Mouse (Mus musculus): ENCODE measurements around the gene Sema6c. TPM values are rescaled to one million over a fixed set of nuclear protein-coding genes. Genes with fewer than 3 reads are reported as not detected.

Gene Sema6c
- polyA plus RNA-seq, 1 experiment from 2014 or later: 1.3 TPM

- H3K27me3 ChIP-seq (replicated peaks; ENCODE audit: insufficient read depth, low read length): no peaks in the 10 kb centered on the region
- no peaks in the 10 kb centered on the region for H3K9me3 ChIP-seq (ENCODE audit: low read length)
- no peak overlapping the region for H3K27ac ChIP-seq (ENCODE audit: low read length)
Observed at GRCm38 (mm10) chr3:95140289-95140595, 20.0 kb upstream of the Sema6c start.

DNA sequence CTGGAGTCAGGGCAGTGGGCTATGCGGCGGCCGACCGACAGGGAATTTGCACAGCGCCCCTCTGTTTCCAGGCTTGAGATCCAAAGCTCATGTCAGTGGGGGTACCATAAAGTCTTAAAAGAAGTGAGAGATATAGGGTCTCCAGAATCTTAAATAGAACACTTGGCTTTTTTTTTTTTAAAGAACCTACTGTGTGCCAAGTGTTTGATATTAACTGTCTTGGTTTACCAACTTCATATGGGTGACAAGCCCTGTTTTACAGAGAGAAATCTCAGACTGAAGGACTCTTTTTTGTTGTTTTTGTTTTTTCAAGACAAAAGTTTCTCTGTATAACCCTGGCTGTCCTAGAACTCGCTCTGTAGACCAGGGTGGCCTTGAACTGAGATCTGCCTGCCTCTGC, 19.5 kb upstream of the Sema6c start:
- Histone ChIP-seq H3K36me3 (ENCODE audit: insufficient read depth, low read length) (no peaks in the 10 kb centered on the region), H3K4me1 (ENCODE audit: insufficient read depth, low read depth, low read length) (no peaks in the 10 kb centered on the region), H3K9me3 (ENCODE audit: low read length) (no peaks in the 10 kb centered on the region), H3K27me3 (replicated peaks; ENCODE audit: insufficient read depth, low read length) (no peaks in the 10 kb centered on the region), H3K4me2 (replicated peaks; ENCODE audit: low read depth, low read length) (no peak overlapping the region), H3K9ac (replicated peaks; ENCODE audit: low read depth) (no peak overlapping the region), H3K27ac (ENCODE audit: low read length) (0 out of 2 replicates have a peak overlapping the region, but pooled peaks have one; percentile 14), H3K4me3 (ENCODE audit: low read depth, low read length) (no peak overlapping the region)
- DNase-seq (ENCODE audit: low spot score): no peak
- TF ChIP-seq EP300 (IDR thresholded peaks at IDR 0.05) (no peak), CTCF (IDR thresholded peaks at IDR 0.05) (no peak)
- no peak for ATAC-seq
- 96% methylated on average over 6 of the region's 6 CpGs for WGBS

More at GRCm38 (mm10) chr3:95140289-95140595, 20.0 kb upstream of the Sema6c start:
- Histone ChIP-seq H3K36me3 (ENCODE audit: insufficient read depth, low read length) (no peaks in the 10 kb centered on the region), H3K4me3 (ENCODE audit: low read depth, low read length) (no peak overlapping the region), H3K9ac (replicated peaks; ENCODE audit: low read depth) (no peak overlapping the region), H3K4me2 (replicated peaks; ENCODE audit: low read depth, low read length) (no peak overlapping the region), H3K4me1 (ENCODE audit: insufficient read depth, low read depth, low read length) (peaks cover 3% of the 10 kb centered on the region; the same call in 1 of the 2 replicates)
- no peak for DNase-seq (ENCODE audit: low spot score)
- peak; percentile 1; the same call in 1 of the 2 replicates for ATAC-seq
- TF ChIP-seq CTCF (IDR thresholded peaks at IDR 0.05) (no peak), EP300 (IDR thresholded peaks at IDR 0.05) (no peak)
- 64% methylated on average over 18 of the region's 18 CpGs for WGBS

DNA sequence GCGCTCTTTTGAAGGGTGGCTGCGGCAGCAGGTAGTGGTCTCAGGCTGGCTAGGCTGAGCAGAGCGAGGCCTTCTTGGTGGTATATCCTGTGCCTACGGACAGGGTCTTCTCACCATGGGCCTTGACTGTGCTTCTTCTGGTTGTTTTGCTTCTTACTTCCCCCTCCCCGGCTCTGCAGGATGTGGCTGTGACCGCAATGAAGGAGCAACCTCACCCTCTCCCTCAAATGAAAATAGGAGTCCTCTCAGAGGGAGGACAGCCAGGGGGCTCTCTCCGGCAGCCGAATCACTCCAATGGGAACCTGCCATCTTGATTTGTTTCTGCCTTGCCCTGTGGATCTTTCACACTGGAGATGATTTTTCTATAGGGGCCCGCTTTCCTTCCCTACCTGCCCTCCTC, 18.8 kb upstream of the Sema6c start:
- Histone ChIP-seq H3K4me3 (ENCODE audit: low read depth, low read length) (no peak overlapping the region), H3K27ac (ENCODE audit: low read length) (peak overlapping the region; percentile 14; the same call in 1 of the 2 replicates)
- ATAC-seq: no peak

GRCm38 (mm10) chr3:95141952-95142616, 18.2 kb upstream of the Sema6c start, which contains the start of gene Tnfaip8l2:
Gene Tnfaip8l2 (minus strand): TSS chr3:95142360.
- no peaks in the 10 kb centered on the region for H3K36me3 ChIP-seq (ENCODE audit: insufficient read depth, low read length)
- ATAC-seq (peak; percentile 50; the same call in 1 of the 2 replicates), DNase-seq (ENCODE audit: low spot score) (no peak)
- H3K9ac ChIP-seq (replicated peaks; ENCODE audit: low read depth): no peak within 1 kb of the TSS
- no peak for TF ChIP-seq CTCF (IDR thresholded peaks at IDR 0.05)
- TF ChIP-seq EP300 (IDR thresholded peaks at IDR 0.05): no peak
- H3K4me1 ChIP-seq (ENCODE audit: insufficient read depth, low read depth, low read length): no peaks in the 10 kb centered on the region
- no peak within 1 kb of the TSS for H3K4me3 ChIP-seq (ENCODE audit: low read depth, low read length)
- H3K9me3 ChIP-seq (ENCODE audit: low read length): no peaks in the 10 kb centered on the region
- no peaks in the 10 kb centered on the region for H3K27me3 ChIP-seq (replicated peaks; ENCODE audit: insufficient read depth, low read length)
- H3K27ac ChIP-seq (ENCODE audit: low read length): peak within 1 kb of the TSS; percentile 14; the same call in 1 of the 2 replicates
- WGBS: 75% methylated on average over 10 of the region's 10 CpGs
- no peak within 1 kb of the TSS for H3K4me2 ChIP-seq (replicated peaks; ENCODE audit: low read depth, low read length)

More for the DNA sequence above, 18.8 kb upstream of the Sema6c start:
- no peaks in the 10 kb centered on the region for H3K36me3 ChIP-seq (ENCODE audit: insufficient read depth, low read length)
- TF ChIP-seq CTCF (IDR thresholded peaks at IDR 0.05): no peak
- no peak overlapping the region for H3K4me2 ChIP-seq (replicated peaks; ENCODE audit: low read depth, low read length)
- H3K27me3 ChIP-seq (replicated peaks; ENCODE audit: insufficient read depth, low read length): no peaks in the 10 kb centered on the region
- no peak for DNase-seq (ENCODE audit: low spot score)
- no peak overlapping the region for H3K9ac ChIP-seq (replicated peaks; ENCODE audit: low read depth)
- H3K9me3 ChIP-seq (ENCODE audit: low read length): no peaks in the 10 kb centered on the region
- WGBS: 78% methylated on average over 9 of the region's 9 CpGs
- H3K4me1 ChIP-seq (ENCODE audit: insufficient read depth, low read depth, low read length): no peaks in the 10 kb centered on the region

DNA sequence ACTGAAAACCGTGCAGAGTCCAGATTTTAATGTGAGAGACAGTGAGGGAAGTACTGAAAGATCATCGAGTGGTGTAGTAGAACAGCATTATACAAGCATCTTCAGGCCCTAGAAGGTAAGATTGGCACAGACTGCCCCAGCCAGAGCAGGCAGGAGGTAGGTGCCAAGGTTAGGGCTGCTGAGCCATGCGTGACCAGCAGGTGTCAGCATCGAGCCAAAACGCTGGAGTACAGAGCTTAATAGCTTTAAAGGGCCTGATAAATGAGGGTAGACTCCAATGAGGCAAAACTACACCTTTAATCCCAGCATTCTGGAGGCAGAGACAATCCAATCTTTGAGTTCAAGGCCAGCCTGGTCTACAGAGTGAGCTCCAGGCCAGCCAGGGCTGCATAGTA, 17.6 kb upstream of the Sema6c start:
- H3K4me3 ChIP-seq (ENCODE audit: low read depth, low read length): no peak overlapping the region
- DNase-seq (ENCODE audit: low spot score): peak; percentile 75
- whole genome bisulfite sequencing: 10% methylated on average over 5 of the region's 5 CpGs
- no peaks in the 10 kb centered on the region for H3K36me3 ChIP-seq (ENCODE audit: insufficient read depth, low read length)
- H3K27me3 ChIP-seq (replicated peaks; ENCODE audit: insufficient read depth, low read length): no peaks in the 10 kb centered on the region
- peak; percentile 84 for ATAC-seq
- H3K4me1 ChIP-seq (ENCODE audit: insufficient read depth, low read depth, low read length): no peaks in the 10 kb centered on the region
- H3K27ac ChIP-seq (ENCODE audit: low read length): no peak overlapping the region
- TF ChIP-seq CTCF (IDR thresholded peaks at IDR 0.05) (peak; percentile 98), EP300 (IDR thresholded peaks at IDR 0.05) (no peak)
- H3K9ac ChIP-seq (replicated peaks; ENCODE audit: low read depth): no peak overlapping the region
- no peak overlapping the region for H3K4me2 ChIP-seq (replicated peaks; ENCODE audit: low read depth, low read length)
- no peaks in the 10 kb centered on the region for H3K9me3 ChIP-seq (ENCODE audit: low read length)

DNA sequence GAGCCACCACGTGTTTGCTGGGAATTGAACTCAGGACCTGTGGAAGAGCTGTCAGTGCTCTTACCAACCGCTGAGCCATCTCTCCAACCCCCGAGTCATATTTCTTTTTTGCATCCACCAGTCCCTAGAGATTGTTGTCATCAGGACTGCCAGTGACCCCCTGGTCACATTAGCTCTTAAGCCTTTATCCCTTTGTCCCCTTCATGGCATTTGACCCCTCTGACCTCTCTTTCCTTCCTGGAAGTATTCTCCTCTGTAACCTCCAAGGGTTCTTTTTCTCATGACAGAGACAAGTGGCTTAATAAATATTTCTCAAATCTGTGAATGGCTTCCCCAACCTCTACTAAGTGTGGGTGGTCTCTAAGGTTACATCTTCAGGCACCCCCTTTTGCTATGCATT, 12.3 kb upstream of the Sema6c start:
- Histone ChIP-seq H3K9ac (replicated peaks; ENCODE audit: low read depth) (no peak overlapping the region), H3K4me3 (ENCODE audit: low read depth, low read length) (no peak overlapping the region), H3K9me3 (ENCODE audit: low read length) (no peaks in the 10 kb centered on the region), H3K36me3 (ENCODE audit: insufficient read depth, low read length) (no peaks in the 10 kb centered on the region), H3K27ac (ENCODE audit: low read length) (no peak overlapping the region), H3K4me1 (ENCODE audit: insufficient read depth, low read depth, low read length) (no peaks in the 10 kb centered on the region), H3K4me2 (replicated peaks; ENCODE audit: low read depth, low read length) (no peak overlapping the region), H3K27me3 (replicated peaks; ENCODE audit: insufficient read depth, low read length) (no peaks in the 10 kb centered on the region)
- TF ChIP-seq EP300 (IDR thresholded peaks at IDR 0.05): no peak
- ATAC-seq (no peak), DNase-seq (ENCODE audit: low spot score) (no peak)
- WGBS: 59% methylated on average over 3 of the region's 3 CpGs
